Mouse (Mus musculus): ENCODE measurements around the gene Cd1d1. TPM values are rescaled to one million over a fixed set of nuclear protein-coding genes. Genes with fewer than 3 reads are reported as not detected.

Gene Cd1d1
- polyA plus RNA-seq (2012; rRNA removed): 7.8 and 8.1 TPM in 2 replicates

GRCm38 (mm10) chr3:86999415-86999740 is at the start of gene Cd1d1:
Gene Cd1d1, minus strand, starts transcription at chr3:86999441.

Other genes starting within 250 kb of the Cd1d1 start
- gene Dclk2, start 78.6 kb downstream of the Cd1d1 start, polyA plus RNA-seq (2012; rRNA removed): 4.9 and 6.0 TPM in 2 replicates
- 6.2 and 6.5 TPM in 2 replicates for gene Kirrel, start 175.3 kb upstream of the Cd1d1 start, polyA plus RNA-seq (2012; rRNA removed)